Mouse (Mus musculus) olfactory bulb, adult 2 months (tissue): ENCODE results near the gene Fgfr2. TPM values are rescaled to one million over a fixed set of nuclear protein-coding genes. Genes with fewer than 3 reads are reported as not detected.
"Not testable (repeated sequence)": the region's sequence is repeated elsewhere in the genome, so short reads cannot be mapped to it uniquely, and the experiment has no call there.

Experiments used
- H3K27ac ChIP-seq: fragments of 200-500 bp; 2 replicates; pipeline ENCODE4 v1.5.1; 2012; ENCODE audit warnings: low read depth, low read length; ENCODE audit not compliant: insufficient read depth
- H3K4me1 ChIP-seq: fragments of 200-500 bp; 2 replicates; pipeline ENCODE4 v1.6.1; 2012; ENCODE audit warnings: low read length; ENCODE audit not compliant: control insufficient read depth, insufficient read depth
- H3K4me3 ChIP-seq: fragments of 200-500 bp; 2 replicates; pipeline ENCODE4 v1.5.1; 2012; ENCODE audit warnings: mild to moderate bottlenecking, low read depth, low read length, moderate library complexity; ENCODE audit not compliant: insufficient read depth
- CTCF ChIP-seq: fragments of 200-500 bp; IDR thresholded peaks from 2 replicates; pipeline ENCODE4 v1.5.1; 2012; ENCODE audit warnings: low read depth, mild to moderate bottlenecking, low read length, moderate library complexity; ENCODE audit not compliant: insufficient read depth
- POLR2A ChIP-seq: fragments of 200-500 bp; IDR thresholded peaks from 2 replicates; pipeline ENCODE4 v1.6.1; 2012; ENCODE audit warnings: mild to moderate bottlenecking, low read depth, low read length, moderate library complexity; ENCODE audit not compliant: insufficient read depth
- WGBS: fragments of 180-500 bp; shearing (Covaris S2); methylation state at CpG from one replicate; pipeline ENCODE4 v1.1.7; 2018; 5-methylcytosine and 5-hydroxymethylcytosine counted together
- polyA plus RNA-seq: library from polyadenylated mRNA; stranded (reverse); fragments of >200 nt; gene quantifications from 2 replicates; pipeline ENCODE4 v1.2.4, GENCODE M21; 2012; ENCODE audit warnings: low replicate concordance; ENCODE audit not compliant: missing spikeins, insufficient read depth, insufficient read length

The Fgfr2 gene
- polyA plus RNA-seq, 1 experiment = not detected

DNA sequence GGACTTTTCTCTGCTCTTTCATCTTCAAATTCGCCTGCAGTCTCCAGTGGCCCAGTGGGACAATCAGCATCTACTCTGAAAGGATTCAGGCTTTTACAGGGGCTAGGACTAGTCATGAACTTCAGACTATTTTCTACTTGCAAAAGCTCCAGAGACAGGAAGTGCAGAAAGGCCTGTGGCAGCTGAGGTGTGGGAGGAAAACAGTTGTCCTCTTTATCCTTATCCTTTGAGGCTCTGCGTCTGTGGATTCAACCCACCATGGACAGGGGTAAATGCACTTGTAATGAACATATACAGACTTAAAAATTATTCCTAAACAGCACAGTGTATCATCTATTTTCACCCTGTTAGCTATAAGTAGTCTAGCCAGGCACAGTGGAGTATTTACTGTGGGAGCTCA lies 2518.8 kb downstream of the Fgfr2 start:
- TF ChIP-seq CTCF = no peak
- TF ChIP-seq POLR2A = no peak
- Histone ChIP-seq H3K27ac (no peak overlapping the region), H3K4me3 (no peak overlapping the region), H3K4me1 (peaks cover 8% of the 10 kb centered on the region; the same call in 1 of the 2 replicates)
- WGBS = 82% methylated on average over 2 of the region's 2 CpGs

DNA sequence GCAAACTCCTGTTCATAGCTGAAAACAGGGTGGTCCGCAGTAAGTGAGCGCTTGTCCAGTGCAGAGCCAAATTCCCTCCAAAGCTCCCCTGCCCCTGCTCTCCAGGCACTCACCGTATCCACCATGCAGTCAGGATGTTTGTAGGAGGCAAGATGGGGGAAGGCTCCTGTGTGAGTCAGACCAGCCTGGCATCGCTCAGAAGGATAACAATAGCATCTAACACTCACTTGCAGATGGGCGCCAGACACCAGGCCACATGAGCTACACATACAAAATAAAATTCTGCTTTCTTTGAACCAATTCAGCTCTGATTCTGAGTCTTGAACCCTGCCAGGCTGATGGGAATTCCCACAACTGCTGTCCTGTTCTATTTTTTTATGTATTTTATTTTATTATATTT lies 2519.6 kb downstream of the Fgfr2 start:
- no peak overlapping the region for H3K4me3 ChIP-seq
- peaks cover 8% of the 10 kb centered on the region; the same call in 1 of the 2 replicates for H3K4me1 ChIP-seq
- no peak overlapping the region for H3K27ac ChIP-seq
- TF ChIP-seq POLR2A (no peak), CTCF (no peak)
- 59% methylated on average over 5 of the region's 5 CpGs for WGBS

DNA sequence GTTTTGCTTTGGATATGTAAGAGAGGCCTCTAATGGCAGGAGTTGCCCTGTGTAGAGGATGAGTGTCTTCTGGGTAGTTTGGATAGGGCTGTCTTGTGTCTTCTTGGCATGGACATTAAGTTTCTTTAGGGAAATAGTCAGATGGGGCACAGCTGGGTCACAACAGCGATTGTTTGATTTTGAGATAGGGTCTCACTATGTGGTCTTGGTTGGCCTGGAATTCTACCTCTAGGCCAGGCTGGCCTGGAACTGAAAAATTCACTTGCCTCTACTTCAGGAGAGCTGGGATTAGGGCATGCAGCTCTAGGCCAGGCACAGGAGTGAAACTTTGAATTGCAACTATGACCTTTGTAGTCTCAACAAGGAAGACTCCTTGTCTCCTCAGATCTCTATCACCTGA lies 2520.3 kb downstream of the Fgfr2 start:
- WGBS = 94% methylated on average over 1 of the region's 1 CpGs
- Histone ChIP-seq H3K4me3 (no peak overlapping the region), H3K27ac (no peak overlapping the region), H3K4me1 (peaks cover 8% of the 10 kb centered on the region; the same call in 1 of the 2 replicates)
- no peak for TF ChIP-seq CTCF
- no peak for TF ChIP-seq POLR2A

DNA sequence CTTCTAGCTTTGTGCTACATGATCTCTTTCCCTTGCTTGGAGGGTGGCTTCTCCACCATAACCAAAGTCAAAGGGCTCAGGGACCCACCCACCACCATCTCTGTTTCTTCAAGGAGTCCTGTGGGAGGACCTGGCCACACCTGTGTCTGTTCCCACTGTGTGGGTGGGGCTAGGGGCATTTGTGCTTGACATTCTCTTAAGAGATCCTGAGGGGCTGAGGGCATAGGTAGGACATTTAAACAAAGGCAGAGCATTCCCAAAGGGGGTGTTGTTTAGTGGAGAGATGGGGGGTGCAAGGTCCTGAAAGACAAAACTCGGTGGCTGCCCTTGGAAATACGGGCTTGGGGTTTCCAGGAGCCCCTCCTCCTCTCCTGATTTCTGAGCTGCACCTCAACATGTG lies 2522.6 kb downstream of the Fgfr2 start:
- 82% methylated on average over 2 of the region's 2 CpGs for WGBS
- peaks cover 13% of the 10 kb centered on the region for H3K4me1 ChIP-seq
- H3K4me3 ChIP-seq = no peak overlapping the region
- TF ChIP-seq POLR2A (no peak), CTCF (no peak)
- no peak overlapping the region for H3K27ac ChIP-seq

DNA sequence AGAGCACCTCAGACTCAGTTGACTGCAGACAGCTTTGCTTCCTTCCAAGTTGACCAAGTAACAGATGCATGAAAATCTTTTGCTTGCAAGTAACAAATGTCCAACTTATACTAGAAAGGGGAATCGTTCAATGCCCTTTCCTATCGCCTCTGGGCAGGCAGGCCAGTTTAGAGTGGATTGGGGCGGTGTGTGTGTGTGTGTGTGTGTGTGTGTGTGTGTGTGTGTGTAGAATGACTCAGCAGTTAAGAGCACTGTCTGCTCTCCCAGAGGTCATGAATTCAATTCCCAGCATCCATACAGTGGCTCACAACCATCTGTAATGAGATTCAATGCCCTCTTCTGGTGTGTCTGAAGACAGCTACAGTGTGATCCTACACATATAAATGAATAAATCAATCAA lies 2523.1 kb downstream of the Fgfr2 start:
- Histone ChIP-seq H3K4me3 (no peak overlapping the region), H3K27ac (no peak overlapping the region), H3K4me1 (peaks cover 13% of the 10 kb centered on the region)
- 85% methylated on average over 3 of the region's 3 CpGs for WGBS
- TF ChIP-seq POLR2A (no peak), CTCF (no peak)

DNA sequence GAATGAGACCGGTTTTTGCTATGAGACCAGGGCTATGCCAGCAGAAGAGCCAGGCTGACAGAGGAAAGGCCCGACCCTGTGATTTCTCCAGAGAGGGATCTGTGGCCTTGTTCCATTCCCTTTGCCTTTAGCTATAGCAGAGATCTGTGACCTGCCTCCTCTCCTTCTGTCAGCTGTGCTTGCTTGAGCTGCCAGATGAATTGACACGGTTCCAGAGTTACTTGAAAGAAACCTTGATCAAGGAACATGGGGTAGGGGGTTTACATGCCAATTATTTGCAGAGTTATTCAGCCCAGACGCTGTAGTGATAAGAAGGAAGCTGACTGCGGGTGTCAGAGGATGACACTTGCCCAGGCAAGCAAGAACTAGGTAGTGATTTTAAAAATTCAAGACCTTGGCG lies 2525.6 kb downstream of the Fgfr2 start:
- Histone ChIP-seq H3K4me3 (no peak overlapping the region), H3K27ac (no peak overlapping the region)
- WGBS = 61% methylated on average over 6 of the region's 6 CpGs

DNA sequence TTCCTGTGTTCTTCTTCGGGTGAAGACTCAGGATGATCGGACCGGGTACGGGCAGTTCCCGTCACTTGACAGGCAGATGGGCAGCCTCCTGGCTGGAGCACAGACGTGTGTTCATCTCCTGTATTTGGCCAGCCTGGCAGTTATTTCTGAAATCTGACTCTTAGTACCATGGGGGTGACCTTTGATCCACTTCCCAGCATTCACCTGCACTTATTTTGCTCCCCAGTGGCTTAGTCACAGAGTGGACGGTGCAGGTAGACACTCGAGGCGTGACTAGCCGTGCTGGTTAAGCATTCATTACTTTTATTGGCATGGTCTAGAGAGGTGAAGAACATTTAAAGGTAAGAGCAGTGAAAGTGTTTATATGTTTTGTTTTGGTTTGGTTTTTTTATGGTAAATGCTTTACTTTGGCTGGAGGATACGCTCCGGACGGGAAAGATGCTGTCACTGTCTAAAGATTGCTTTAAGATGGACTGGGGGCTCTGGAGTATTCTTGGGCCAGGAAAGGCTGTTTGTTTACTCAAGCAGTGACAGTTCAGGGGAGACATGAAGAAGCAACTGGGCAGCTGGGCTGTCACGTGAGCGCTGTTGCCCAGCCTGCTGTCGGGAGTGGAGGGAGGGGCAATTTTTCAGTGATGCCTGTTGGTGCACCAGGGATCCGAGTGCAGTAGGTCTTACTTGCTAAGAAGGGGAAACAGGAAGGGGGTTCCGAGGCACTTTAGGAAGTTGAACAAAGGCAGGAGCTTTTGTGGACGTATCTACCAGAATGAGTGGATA lies 2526.9 kb downstream of the Fgfr2 start:
- H3K4me3 ChIP-seq, H3K27ac ChIP-seq, H3K4me1 ChIP-seq: not testable (repeated sequence)
- 67% methylated on average over 9 of the region's 19 CpGs for WGBS

More for the DNA sequence above, 2525.6 kb downstream of the Fgfr2 start:
- TF ChIP-seq CTCF (no peak), POLR2A (no peak)
- peaks cover 5% of the 10 kb centered on the region; the same call in 1 of the 2 replicates for H3K4me1 ChIP-seq

DNA sequence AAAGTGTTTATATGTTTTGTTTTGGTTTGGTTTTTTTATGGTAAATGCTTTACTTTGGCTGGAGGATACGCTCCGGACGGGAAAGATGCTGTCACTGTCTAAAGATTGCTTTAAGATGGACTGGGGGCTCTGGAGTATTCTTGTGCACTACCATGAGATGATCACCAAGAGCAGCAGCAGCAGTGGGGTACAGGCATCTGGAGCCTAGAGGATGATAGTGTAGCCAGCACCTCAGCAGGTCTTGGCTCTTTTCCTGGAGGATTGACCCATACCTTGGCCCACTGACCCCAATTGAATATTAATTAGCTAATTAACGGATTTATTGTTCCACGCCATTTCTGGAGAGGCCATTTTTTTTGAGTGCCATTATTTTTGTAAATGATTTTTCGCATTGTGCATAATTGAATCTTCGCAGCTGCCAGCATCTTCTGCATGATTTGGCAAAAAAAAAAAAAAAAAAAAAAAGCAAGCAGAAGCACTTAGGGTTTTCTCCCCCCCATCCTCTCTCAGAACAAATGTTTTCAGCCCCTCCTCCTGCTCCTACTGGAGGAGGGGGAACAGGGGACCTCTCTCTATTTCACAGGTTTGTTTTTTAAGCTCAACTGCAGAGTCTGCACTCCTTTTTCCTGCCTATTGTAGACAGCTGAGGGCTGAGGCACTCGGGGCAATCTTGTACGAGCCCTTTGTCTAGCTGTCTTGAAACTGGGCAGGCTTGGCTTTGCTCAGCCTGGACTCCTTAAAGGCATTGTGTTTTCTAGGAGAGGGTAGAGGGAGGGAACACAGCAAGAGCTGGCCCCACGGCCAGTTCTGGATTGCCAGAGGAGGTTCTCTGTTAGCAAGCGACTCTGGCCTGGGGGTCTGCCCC lies 2529.5 kb downstream of the Fgfr2 start:
- H3K27ac ChIP-seq, H3K4me1 ChIP-seq, H3K4me3 ChIP-seq: not testable (repeated sequence)
- WGBS = 56% methylated on average over 9 of the region's 11 CpGs

DNA sequence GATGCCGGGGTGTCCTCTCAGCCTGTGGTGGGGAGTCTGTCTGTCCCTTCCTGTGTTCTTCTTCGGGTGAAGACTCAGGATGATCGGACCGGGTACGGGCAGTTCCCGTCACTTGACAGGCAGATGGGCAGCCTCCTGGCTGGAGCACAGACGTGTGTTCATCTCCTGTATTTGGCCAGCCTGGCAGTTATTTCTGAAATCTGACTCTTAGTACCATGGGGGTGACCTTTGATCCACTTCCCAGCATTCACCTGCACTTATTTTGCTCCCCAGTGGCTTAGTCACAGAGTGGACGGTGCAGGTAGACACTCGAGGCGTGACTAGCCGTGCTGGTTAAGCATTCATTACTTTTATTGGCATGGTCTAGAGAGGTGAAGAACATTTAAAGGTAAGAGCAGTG lies 2530.2 kb downstream of the Fgfr2 start:
- not testable (repeated sequence) for H3K4me3 ChIP-seq, H3K27ac ChIP-seq, H3K4me1 ChIP-seq
- WGBS = no CpG with 5 or more reads among the region's 11 CpGs
